Mouse (Mus musculus) CH12.LX (cell line): Measurements from ENCODE around the gene Gbx2.

Experiments used
- CHD2 ChIP-seq: IDR thresholded peaks from 2 replicates; pipeline ENCODE4 v1.6.1; 2011; ENCODE audit warnings: low read length, improper control_type of control experiment
- CTCF ChIP-seq, 2 experiments: IDR thresholded peaks in 1 of 2; conservative IDR thresholded peaks in 1 of 2; 2 replicates each; pipeline ENCODE4 v1.5.1; 2011 to 2012; ENCODE audit warnings: low read depth in 2 of 2, low read length in 2 of 2, improper control_type of control experiment in 1 of 2, inconsistent platforms in 1 of 2, mild to moderate bottlenecking in 1 of 2, moderate library complexity in 1 of 2
- ETS1 ChIP-seq: conservative IDR thresholded peaks from 2 replicates; pipeline ENCODE4 v1.6.1; 2012; ENCODE audit warnings: low read depth, mild to moderate bottlenecking, inconsistent platforms, low read length, improper control_type of control experiment, moderate library complexity
- POLR2A ChIP-seq: IDR thresholded peaks from 2 replicates; pipeline ENCODE4 v1.6.1; 2011; ENCODE audit warnings: low read depth, mild to moderate bottlenecking, improper control_type of control experiment, low read length
- SIN3A ChIP-seq: IDR thresholded peaks from 2 replicates; pipeline ENCODE4 v1.6.1; 2012; ENCODE audit warnings: low read length, improper control_type of control experiment, inconsistent platforms

GRCm38 (mm10) chr1:89921806-89922205, 9.2 kb downstream of the Gbx2 start:
- no peak for TF ChIP-seq POLR2A
- no peak for TF ChIP-seq ETS1
- no peak for TF ChIP-seq CTCF (conservative IDR thresholded peaks at IDR 0.05 in 1 of 2, IDR thresholded peaks at IDR 0.05 in 1 of 2; ENCODE audit: low read depth in 2 of 2, low read length in 2 of 2)
- no peak for TF ChIP-seq SIN3A
- TF ChIP-seq CHD2 = no peak
